Mouse (Mus musculus) midbrain, embryonic 15.5 days (tissue): ENCODE results near the gene Olfr194. TPM values are rescaled to one million over a fixed set of nuclear protein-coding genes. Genes with fewer than 3 reads are reported as not detected.

ENCODE experiments used
- ATAC-seq: fragments of 200-750 bp; cut with Nextera tagmentation; replicated peaks from 2 replicates; pipeline ENCODE4 v1.8.0; 2017; ENCODE audit warnings: moderate TSS enrichment
- H3K27ac ChIP-seq: fragments of 300-500 bp; sonication (generic); 2 replicates; pipeline ENCODE4 v1.5.1; 2015; ENCODE audit warnings: mild to moderate bottlenecking, inconsistent platforms
- H3K27me3 ChIP-seq: fragments of 300-500 bp; sonication (generic); replicated peaks from 2 replicates; pipeline ENCODE4 v1.6.1; 2015; ENCODE audit warnings: inconsistent platforms
- H3K36me3 ChIP-seq: fragments of 300-500 bp; sonication (generic); replicated peaks from 2 replicates; pipeline ENCODE4 v1.6.1; 2015; ENCODE audit warnings: inconsistent platforms
- H3K4me1 ChIP-seq: fragments of 300-500 bp; sonication (generic); 2 replicates; pipeline ENCODE4 v1.6.1; 2015; ENCODE audit warnings: inconsistent platforms
- H3K4me2 ChIP-seq: fragments of 300-500 bp; sonication (generic); 2 replicates; pipeline ENCODE4 v1.6.1; 2015; ENCODE audit warnings: inconsistent platforms, mild to moderate bottlenecking, moderate library complexity
- H3K4me3 ChIP-seq: fragments of 300-500 bp; sonication (generic); 2 replicates; pipeline ENCODE4 v1.5.1; 2015; ENCODE audit warnings: mild to moderate bottlenecking, inconsistent platforms
- H3K9ac ChIP-seq: fragments of 300-500 bp; sonication (generic); 2 replicates; pipeline ENCODE4 v1.6.1; 2015; ENCODE audit warnings: mild to moderate bottlenecking, inconsistent platforms
- H3K9me3 ChIP-seq: fragments of 300-500 bp; sonication (generic); 2 replicates; pipeline ENCODE4 v1.6.1; 2016; ENCODE audit warnings: inconsistent platforms
- polyA plus RNA-seq: library from polyadenylated mRNA; unstranded; fragments of >200 nt; fragmentation: Nextera tagmentation; extraction: Ambion mirVana; gene quantifications from 2 replicates; pipeline ENCODE4 v1.2.1, GENCODE M21; 2015

Gene Olfr194
- polyA plus RNA-seq, 1 experiment from 2014 or later = not detected

- Histone ChIP-seq H3K9me3 (no peaks in the 10 kb centered on the region), H3K27me3 (no peaks in the 10 kb centered on the region), H3K9ac (no peak overlapping the region), H3K36me3 (no peaks in the 10 kb centered on the region), H3K4me1 (no peaks in the 10 kb centered on the region), H3K4me3 (no peak overlapping the region), H3K27ac (no peak overlapping the region), H3K4me2 (no peak overlapping the region)
- ATAC-seq = no peak
Measured at GRCm38 (mm10) chr16:59071755-59072154, 49.1 kb downstream of the Olfr194 start.

Other genes starting within 250 kb of the Olfr194 start
- not detected in 2 replicates for gene Olfr177, start 246.3 kb downstream of the Olfr194 start, polyA plus RNA-seq
- gene Olfr178, start 229.0 kb downstream of the Olfr194 start, polyA plus RNA-seq = not detected in 2 replicates
- not detected in 2 replicates for gene Olfr181, start 192.3 kb downstream of the Olfr194 start, polyA plus RNA-seq
- not detected in 2 replicates for gene Olfr180, start 191.7 kb downstream of the Olfr194 start, polyA plus RNA-seq
- not detected in 2 replicates for gene Olfr183, start 125.7 kb downstream of the Olfr194 start, polyA plus RNA-seq
- gene Olfr186, start 90.8 kb downstream of the Olfr194 start, polyA plus RNA-seq = not detected in 2 replicates
- not detected in 2 replicates for gene Olfr187, start 81.3 kb downstream of the Olfr194 start, polyA plus RNA-seq
- not detected in 2 replicates for gene Olfr190, start 43.1 kb downstream of the Olfr194 start, polyA plus RNA-seq
- not detected in 2 replicates for gene Olfr191, start 31.2 kb downstream of the Olfr194 start, polyA plus RNA-seq
- gene Olfr193, start 9.2 kb downstream of the Olfr194 start, polyA plus RNA-seq = not detected in 2 replicates
- gene Olfr195, start 26.0 kb upstream of the Olfr194 start, polyA plus RNA-seq = not detected in 2 replicates
- gene Olfr196, start 49.4 kb upstream of the Olfr194 start, polyA plus RNA-seq = not detected in 2 replicates
- not detected in 2 replicates for gene Olfr198, start 82.5 kb upstream of the Olfr194 start, polyA plus RNA-seq
- not detected in 2 replicates for gene Olfr199, start 98.7 kb upstream of the Olfr194 start, polyA plus RNA-seq
- not detected in 2 replicates for gene Olfr201, start 151.6 kb upstream of the Olfr194 start, polyA plus RNA-seq
- gene Olfr202, start 165.7 kb upstream of the Olfr194 start, polyA plus RNA-seq = not detected in 2 replicates
- gene Olfr203, start 177.8 kb upstream of the Olfr194 start, polyA plus RNA-seq = not detected in 2 replicates
- gene Olfr204, start 197.2 kb upstream of the Olfr194 start, polyA plus RNA-seq = not detected in 2 replicates
- not detected in 2 replicates for gene Olfr205, start 210.1 kb upstream of the Olfr194 start, polyA plus RNA-seq
- not detected in 2 replicates for gene Olfr206, start 228.2 kb upstream of the Olfr194 start, polyA plus RNA-seq
- not detected in 2 replicates for gene Olfr209, start 242.9 kb upstream of the Olfr194 start, polyA plus RNA-seq